Mouse (Mus musculus): ENCODE data around the gene Hspb1.

The Hspb1 gene

DNA sequence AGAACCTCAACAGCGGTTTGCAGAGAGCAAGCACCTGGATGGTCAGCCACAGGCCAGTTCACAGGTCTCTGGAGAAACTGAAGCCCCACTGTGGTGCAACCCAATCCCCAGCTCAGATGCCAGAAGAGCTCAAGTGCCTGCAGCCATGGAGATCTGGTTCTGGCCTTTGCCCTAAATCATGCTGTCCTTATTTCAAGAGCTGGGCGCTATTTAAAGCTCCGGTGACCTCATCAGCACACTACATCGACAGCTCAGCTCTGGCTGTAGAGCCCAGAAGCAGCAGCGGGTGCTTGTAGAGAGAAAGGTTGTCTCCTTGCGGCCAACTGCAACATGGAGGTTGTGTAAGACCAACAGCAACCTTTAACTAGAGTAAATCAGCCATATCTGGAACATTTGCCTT is 26.4 kb downstream of the Hspb1 start:
- DNase-seq: no peak

DNA sequence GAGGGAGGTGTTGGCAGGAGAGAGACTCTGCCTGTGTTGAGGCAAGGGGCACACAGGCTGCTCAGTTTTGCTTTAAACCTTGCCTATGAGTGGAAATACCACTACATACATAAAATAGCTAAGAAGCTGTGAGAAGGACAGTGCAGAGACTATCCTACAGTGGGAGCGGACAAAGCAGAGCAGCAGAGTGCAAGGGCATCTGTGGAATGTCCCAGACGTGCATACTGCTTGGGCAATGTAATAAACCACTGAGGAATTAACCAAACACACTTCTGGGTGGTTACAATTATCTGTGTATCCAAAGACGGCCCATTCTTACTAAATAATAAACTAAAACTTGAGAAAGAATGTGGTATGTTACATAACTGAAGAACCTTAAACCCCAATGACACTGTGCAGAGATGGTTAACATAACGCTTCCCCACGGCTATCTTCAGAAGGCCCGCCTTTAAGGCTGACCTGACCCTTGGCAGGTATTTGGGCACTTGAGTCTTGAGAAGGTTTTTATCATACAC is 28.4 kb downstream of the Hspb1 start:
- no peak for DNase-seq

DNA sequence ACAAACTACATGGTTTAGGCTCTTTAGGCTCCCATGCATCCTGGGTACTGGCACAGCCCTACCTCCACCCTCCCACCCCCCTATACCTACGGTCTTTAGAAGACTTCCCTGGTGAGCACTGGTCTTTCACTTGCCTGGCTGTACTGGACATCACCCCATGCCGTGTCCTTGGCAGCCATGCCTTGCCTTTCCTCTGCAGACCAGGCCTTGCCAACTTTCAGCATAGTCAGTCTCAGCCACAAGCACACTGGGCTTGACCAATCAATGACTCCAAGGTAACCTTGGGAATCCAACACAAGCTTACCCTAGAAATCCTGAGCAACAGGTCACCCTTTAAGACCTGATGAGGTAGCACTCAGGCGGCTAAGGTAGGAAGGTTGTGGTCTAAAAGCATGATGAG is 28.9 kb downstream of the Hspb1 start:
- DNase-seq: no peak

DNA sequence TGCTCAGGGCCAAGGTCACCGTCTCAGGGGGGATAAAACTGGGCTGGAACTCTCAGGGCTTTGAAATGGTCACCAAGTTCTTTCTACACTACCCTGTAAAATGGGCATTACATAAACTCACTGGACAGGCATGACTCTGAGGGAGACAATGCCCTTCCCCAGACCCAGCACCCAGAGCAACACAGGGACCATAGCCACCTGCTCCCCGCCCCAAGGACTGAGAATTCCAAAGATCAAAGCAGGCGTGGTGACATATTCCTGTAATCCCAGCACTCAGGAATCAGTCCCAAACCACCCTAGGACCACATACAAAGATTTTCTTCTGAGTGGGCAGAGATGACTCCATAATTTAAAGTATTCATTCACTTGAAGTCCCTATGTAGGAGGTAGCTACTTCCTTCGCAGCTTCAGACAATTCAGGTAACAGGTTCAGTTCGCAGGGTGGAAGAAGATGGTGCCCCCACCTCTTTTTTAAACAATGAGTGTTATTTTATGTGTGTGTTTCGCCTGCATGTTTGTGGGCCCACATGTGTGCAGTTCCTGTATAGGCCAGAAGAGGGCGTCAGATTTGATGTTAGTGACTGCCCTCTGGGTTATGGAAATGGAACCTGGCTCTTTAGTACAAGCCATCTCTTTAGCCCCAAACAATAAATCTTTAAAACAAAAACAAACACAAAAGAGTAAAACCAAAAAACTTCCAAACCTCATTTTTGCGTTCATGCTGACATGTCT is 29.8 kb downstream of the Hspb1 start:
- no peak for DNase-seq

DNA sequence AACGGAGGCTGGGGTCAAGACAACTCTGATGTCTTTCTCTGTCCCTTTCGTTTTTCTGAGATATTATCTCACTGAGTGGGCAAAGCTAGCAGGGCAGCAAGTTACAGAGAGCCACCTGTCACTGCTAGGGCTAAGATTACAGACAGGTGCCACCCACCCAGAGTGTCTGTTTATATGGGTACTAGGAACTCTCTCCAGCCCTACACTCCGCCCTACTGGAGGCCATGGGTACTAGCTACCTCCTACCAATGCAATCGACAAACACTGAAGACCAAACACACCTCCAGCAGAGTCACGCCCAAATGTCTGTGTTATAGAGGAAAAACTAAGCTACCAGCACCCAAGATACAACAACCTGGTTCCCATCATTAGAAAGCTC is 30.3 kb downstream of the Hspb1 start:
- DNase-seq: no peak

DNA sequence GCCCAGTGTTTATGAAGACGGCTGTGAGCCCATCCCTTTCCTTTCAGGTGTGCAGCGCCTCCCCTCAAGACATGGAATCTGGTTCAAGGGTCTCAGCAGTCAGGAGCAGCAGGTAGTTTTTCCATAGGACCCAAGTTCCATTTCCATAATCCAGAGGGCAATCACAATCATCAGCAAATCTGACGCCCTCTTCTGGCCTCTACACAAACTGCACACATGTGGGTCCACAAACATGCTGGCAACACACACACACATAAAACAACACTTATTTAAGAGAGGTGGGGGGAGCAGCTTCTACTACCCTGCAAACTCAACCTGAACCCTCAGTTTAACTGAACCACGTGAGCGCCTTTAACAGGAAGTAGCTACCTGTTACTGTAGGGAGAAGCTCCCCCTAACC is 30.9 kb downstream of the Hspb1 start:
- DNase-seq: no peak

DNA sequence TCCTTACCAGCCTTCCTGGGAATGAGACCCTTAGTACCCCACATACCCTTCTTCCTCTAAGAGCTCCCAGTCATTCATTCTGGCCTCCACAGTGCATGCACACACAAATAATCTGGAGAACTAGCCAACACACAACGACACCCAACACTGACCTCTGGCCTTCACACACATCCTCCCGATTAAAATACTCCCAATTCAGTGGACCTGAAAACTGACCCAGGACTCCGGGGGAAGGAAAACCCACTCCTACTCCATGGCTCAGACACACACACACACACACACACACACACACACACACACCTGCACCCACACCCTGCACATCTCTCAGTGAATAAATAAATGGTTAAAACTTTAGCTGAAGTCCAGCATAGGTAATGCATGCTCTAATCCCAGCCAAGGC is 32.2 kb downstream of the Hspb1 start:
- no peak for DNase-seq

DNA sequence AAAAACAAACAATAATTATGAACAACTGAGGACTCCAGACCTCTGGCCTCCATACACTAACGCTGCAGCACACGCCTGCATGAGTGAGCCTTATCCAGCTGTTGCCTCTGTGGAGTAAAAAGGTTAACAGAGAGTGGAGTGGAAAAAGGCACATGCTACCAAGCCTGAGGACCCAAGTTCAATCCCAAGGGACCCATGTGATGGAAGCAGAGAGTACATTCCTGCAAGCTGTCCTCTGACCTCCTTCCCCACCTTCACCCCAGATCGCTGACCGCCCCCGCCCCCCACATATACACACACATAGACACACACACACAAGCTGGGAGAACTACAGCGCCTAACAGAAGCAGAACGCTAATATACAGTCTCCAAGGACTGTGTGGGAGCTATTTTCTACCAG is 36.2 kb downstream of the Hspb1 start:
- DNase-seq: no peak

DNA sequence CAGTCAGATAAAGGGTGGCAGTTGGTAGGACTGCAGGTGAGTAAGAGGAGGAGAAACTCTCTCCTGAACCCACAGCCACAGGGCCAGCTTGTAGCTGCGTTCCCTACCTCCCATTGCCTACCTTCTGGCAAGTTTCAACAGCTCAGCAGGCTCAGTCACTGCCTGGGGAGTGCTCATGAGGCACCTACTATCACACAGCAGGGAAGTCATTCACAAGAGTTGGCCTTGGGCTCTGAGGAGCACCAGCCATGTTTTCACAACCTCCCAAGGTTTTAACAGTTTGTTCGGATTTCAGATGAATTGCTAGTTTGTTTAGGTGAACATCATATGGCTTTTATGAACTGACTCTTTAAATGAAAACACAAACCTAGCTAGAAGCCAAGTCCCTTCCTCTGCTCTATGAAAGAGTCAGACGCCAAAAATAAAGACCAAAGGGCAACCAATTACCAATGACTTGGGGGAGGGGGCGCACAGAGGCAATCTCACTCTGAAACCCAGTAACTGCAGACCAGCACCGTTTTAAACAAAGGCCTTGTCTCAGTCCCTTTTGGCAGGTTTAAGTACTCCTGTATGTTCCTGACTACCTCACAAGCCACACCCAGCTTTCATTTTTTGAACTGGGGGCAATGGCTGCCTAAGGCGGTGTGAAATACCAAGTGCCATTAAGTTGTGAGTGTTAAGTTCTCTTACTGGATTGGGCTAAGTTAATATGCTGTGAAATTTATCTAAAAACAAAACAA is 42.1 kb downstream of the Hspb1 start:
- DNase-seq: no peak

DNA sequence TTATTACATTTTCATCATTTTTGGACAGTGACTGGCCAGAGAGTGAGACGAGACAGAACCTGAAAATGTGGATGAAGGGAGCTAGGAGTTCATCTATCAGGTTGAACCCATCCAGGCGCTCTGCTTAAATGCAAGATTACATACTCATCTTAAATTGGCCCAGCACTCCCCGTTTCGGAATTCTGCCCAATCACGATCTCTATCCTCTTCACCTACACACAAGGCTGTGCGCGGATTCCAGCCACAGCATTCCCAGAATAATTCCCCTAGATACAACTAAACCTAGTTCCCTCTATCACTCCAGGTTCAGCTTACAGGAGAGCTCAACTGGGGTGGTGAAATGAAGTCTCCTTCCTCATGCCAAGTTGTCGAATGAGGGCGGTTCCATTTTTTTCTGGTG is 43.8 kb downstream of the Hspb1 start:
- DNase-seq: no peak

DNA sequence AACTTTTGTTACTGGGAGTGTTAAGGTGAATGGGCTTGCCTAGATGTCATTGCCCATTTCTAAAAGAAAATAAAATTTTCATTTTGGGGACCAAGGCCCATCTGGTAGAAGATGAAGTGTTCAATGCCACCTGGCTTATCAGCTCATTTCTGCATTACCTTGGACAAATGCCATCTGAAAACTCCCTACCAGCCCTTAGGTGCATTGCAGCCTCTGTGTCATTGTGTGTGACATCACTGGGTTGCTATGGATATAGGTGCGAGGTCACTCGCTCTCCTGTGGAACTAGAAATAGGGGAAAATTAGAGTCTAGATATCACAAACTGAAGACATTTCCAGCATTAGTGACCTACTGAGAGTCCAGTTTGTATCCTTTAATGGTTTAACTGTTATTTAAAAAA is 44.6 kb downstream of the Hspb1 start:
- no peak for DNase-seq

DNA sequence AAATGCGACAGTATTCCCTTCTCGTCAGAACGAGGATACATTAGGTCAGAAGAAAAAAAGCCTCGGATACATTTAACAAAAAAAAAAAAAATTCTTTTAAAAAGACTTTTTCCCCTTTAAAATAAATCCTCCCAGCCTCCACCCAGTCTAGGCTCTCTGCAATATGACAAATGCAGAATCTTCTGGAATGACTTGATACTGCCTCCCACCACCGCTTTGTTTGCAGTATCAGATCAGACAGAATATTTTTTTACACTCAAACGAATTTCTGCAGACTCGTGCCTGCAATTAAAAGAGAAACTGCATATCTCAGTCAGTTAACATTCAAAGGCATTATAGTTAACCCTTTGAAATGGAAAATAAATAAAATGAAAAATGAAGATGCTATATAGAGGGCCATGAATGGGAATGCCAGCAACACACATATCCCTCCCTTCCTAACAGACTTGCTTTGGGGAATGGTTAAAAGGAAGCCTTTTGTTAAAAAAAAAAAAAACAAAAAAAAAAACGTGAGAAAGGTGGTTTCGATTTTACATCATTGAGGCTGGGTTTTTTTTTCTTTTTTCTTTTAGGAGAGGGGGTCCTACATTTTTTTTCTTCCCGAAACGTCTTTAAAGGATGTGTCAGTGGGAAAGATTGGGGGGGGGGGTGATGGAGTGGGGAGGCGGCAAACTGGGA is 45.6 kb downstream of the Hspb1 start:
- no peak for DNase-seq

DNA sequence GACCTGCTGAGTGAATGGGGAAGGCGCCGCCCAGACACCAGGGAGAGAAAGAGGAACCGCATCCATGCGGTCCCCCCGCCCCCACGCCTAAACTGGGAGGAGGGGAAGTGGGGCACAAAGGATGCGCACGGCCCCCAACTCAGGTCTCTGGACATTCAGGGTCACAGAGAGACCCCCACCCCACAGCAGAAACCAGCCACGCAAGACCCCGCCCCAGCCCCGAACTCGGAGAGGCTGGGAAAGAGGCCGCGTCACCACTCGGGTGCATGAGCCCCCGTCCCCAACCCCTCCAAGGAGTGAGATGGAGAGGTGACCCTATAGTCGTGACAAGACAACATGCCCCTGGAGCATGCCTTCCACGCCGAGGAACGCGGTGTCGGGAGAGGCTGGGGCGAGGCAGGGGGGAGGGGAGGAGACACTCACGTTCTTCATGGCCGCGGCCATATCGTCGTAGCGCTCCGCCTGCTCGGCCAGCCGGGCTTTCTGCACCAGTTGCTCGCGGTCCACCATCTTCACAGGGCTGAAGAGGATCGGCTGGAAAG is 46.3 kb downstream of the Hspb1 start:
- peak; percentile 84 for DNase-seq

DNA sequence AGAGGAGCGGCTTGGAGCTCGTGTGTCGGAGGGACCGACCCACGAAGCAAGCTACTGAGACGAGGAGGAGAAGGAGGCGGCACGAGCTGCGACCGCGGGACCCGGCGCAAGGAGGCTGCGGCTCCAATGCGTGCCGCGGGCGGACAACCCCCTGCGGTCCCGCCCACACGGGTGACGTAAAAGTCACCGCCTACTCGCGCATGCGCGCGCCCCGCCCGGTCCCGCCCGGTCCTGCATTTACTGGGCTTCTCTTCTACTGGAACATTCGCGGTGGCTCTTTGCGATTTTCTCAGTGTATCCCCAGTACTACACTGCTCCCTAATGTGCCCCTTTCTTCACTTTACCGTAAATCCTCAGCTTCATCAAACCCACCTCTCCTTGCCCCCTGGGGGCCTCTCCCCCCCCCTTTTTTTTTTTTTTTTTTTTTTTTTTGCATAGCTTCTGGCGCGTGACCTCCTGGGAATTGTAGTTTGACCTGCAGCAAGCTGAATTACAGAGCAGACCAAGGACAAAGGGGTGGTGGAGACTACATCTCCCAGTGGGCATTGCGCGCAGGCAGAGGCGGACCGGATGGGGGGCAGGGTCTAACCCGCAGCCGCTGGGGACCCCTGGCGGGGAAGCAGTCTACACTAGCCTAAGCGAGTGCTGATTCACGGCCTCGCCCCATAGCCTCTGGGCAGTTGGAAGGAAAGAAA is 46.9 kb downstream of the Hspb1 start, which contains the start of gene Ywhag:
Ywhag (minus strand) TSS at position 136 of the 695 bp plus-strand sequence.
- DNase-seq: peak; percentile 98

DNA sequence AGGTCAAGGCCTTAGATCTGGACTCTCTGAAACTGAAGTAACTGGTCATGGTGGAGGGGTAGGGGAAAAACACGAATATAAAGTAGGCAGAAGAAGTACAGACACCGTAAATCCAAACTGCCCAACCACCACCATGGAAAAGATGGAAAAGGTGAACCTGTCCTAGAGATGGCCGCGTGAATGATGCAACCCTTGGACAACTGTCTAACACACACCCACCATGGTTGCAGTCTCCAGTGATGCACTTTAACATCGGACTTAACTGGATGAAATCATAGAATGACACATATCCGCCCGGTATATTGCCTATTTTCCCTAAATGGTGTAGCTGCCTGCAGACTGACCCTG is 47.4 kb downstream of the Hspb1 start:
- no peak for DNase-seq

DNA sequence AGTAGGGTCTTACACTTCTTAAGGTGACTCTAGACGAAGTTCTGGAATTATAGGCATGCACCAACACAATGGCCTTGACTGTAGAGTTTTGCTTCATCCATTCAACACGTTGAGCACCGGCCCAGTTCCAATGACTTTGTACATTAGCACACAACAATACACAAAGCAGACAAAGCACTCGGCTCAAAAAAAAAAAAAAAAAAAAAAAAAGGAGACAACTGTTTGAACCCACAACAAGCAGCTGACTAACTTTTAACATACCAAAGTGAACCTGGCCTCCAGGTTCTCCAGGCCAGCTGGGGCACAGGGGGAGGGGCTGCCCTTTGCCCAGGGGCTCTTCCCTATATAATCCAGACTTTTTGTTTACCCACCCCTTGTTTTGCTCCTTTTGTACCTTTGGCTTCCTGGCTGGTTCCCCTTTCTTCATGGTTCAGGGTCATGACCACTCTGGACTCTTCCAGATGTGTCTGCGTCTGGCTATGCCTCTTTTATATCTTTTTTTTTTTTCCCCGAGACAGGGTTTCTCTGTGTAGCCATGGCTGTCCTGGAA is 48.0 kb downstream of the Hspb1 start:
- DNase-seq: no peak
